Mouse (Mus musculus) midbrain, embryonic 16.5 days (tissue): ENCODE data around the gene Fat3. TPM values are rescaled to one million over a fixed set of nuclear protein-coding genes. Genes with fewer than 3 reads are reported as not detected.

Experiments used
- ATAC-seq: fragments of 200-750 bp; cut with Nextera tagmentation; 2 replicates; pipeline ENCODE4 v1.8.0; 2017; ENCODE audit warnings: moderate TSS enrichment
- H3K27ac ChIP-seq: fragments of 300-500 bp; sonication (generic); 2 replicates; pipeline ENCODE4 v1.5.1; 2014; ENCODE audit warnings: mild to moderate bottlenecking, low read length, mixed read lengths
- H3K27me3 ChIP-seq: fragments of 300-500 bp; sonication (generic); 2 replicates; pipeline ENCODE4 v1.6.1; 2014; ENCODE audit warnings: low read depth, low read length, mixed read lengths; ENCODE audit not compliant: control insufficient read depth, insufficient read depth
- H3K36me3 ChIP-seq: fragments of 300-500 bp; sonication (generic); 2 replicates; pipeline ENCODE4 v1.6.1; 2014; ENCODE audit warnings: mild to moderate bottlenecking, low read length, moderate library complexity, mixed read lengths; ENCODE audit not compliant: control insufficient read depth, insufficient read depth
- H3K4me1 ChIP-seq: fragments of 300-500 bp; sonication (generic); 2 replicates; pipeline ENCODE4 v1.6.1; 2014; ENCODE audit warnings: mild to moderate bottlenecking, low read length, mixed read lengths; ENCODE audit not compliant: control insufficient read depth, insufficient read depth
- H3K4me2 ChIP-seq: fragments of 300-500 bp; sonication (generic); 2 replicates; pipeline ENCODE4 v1.6.1; 2014; ENCODE audit warnings: mild to moderate bottlenecking, low read length, mixed read lengths
- H3K4me3 ChIP-seq: fragments of 300-500 bp; sonication (generic); 2 replicates; pipeline ENCODE4 v1.5.1; 2014; ENCODE audit warnings: low read depth, mild to moderate bottlenecking, low read length, moderate library complexity, mixed read lengths
- H3K9ac ChIP-seq: fragments of 300-500 bp; sonication (generic); 2 replicates; pipeline ENCODE4 v1.6.1; 2014; ENCODE audit warnings: low read depth, low read length, mixed read lengths
- H3K9me3 ChIP-seq: fragments of 300-500 bp; sonication (generic); replicated peaks from 2 replicates; pipeline ENCODE4 v1.6.1; 2014; ENCODE audit warnings: mild to moderate bottlenecking, low read length, mixed read lengths; ENCODE audit not compliant: control insufficient read depth, poor library complexity, severe bottlenecking
- WGBS: fragments of 180-500 bp; shearing (Covaris S2); extraction: QIAGEN DNeasy Blood & Tissue Kit; methylation state at CpG from one replicate; pipeline ENCODE4 v1.1.7; 2014; 5-methylcytosine and 5-hydroxymethylcytosine counted together
- polyA plus RNA-seq: library from polyadenylated mRNA; unstranded; fragments of >200 nt; fragmentation: Nextera tagmentation; extraction: Ambion mirVana; gene quantifications from 2 replicates; pipeline ENCODE4 v1.2.1, GENCODE M21; 2015

Gene Fat3
- polyA plus RNA-seq, 1 experiment from 2014 or later = 13.4 TPM

GRCm38 (mm10) chr9:16114821-16115485, 386.1 kb downstream of the Fat3 start:
- no peak overlapping the region for H3K27ac ChIP-seq
- H3K4me3 ChIP-seq = no peak overlapping the region
- ATAC-seq = peak; percentile 50; the same call in 1 of the 2 replicates
- H3K9ac ChIP-seq = no peak overlapping the region
- no peaks in the 10 kb centered on the region for H3K36me3 ChIP-seq
- WGBS = 55% methylated on average over 7 of the region's 7 CpGs
- no peaks in the 10 kb centered on the region for H3K27me3 ChIP-seq
- H3K4me1 ChIP-seq = peaks cover 2% of the 10 kb centered on the region; the same call in 1 of the 2 replicates
- H3K9me3 ChIP-seq = no peaks in the 10 kb centered on the region
- no peak overlapping the region for H3K4me2 ChIP-seq

- Histone ChIP-seq H3K4me2 (no peak overlapping the region), H3K9ac (no peak overlapping the region), H3K36me3 (no peaks in the 10 kb centered on the region), H3K27me3 (no peaks in the 10 kb centered on the region), H3K4me3 (no peak overlapping the region), H3K4me1 (peaks cover 2% of the 10 kb centered on the region; the same call in 1 of the 2 replicates), H3K9me3 (no peaks in the 10 kb centered on the region), H3K27ac (no peak overlapping the region)
- ATAC-seq = no peak
- 89% methylated on average over 4 of the region's 4 CpGs for WGBS
Observed at GRCm38 (mm10) chr9:16113936-16114642, 387.0 kb downstream of the Fat3 start.

GRCm38 (mm10) chr9:16107900-16108299, 393.2 kb downstream of the Fat3 start:
- Histone ChIP-seq H3K9ac (no peak overlapping the region), H3K27ac (no peak overlapping the region), H3K9me3 (no peaks in the 10 kb centered on the region), H3K4me1 (no peaks in the 10 kb centered on the region), H3K4me3 (no peak overlapping the region), H3K36me3 (no peaks in the 10 kb centered on the region), H3K4me2 (no peak overlapping the region), H3K27me3 (no peaks in the 10 kb centered on the region)
- WGBS = 90% methylated on average over 5 of the region's 5 CpGs
- ATAC-seq = no peak

DNA sequence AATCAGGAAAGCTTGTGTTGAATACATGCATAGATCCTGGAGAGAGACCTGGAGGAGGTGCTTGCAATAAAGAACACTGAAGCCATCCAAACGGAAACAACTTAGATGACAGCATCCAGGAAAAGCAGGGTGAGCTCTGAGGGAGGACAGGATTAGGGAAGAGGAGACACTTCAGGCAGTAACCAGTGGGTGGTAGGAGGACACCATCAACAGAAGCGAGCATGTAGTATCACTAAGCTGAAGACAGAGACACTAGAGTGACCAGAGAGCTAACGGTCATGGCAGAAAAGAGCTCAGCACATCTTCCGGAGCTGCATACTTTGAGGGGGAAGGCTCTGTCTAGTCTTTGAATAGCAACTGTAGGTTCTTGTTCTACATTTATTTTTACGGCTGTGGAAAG, 393.7 kb downstream of the Fat3 start:
- Histone ChIP-seq H3K4me3 (no peak overlapping the region), H3K4me1 (no peaks in the 10 kb centered on the region), H3K36me3 (no peaks in the 10 kb centered on the region), H3K4me2 (no peak overlapping the region), H3K27ac (no peak overlapping the region), H3K27me3 (no peaks in the 10 kb centered on the region), H3K9ac (no peak overlapping the region), H3K9me3 (no peaks in the 10 kb centered on the region)
- ATAC-seq = no peak
- 80% methylated on average over 5 of the region's 5 CpGs for WGBS

GRCm38 (mm10) chr9:16098553-16098952, 402.5 kb downstream of the Fat3 start:
- H3K9me3 ChIP-seq = no peaks in the 10 kb centered on the region
- no peaks in the 10 kb centered on the region for H3K27me3 ChIP-seq
- no peaks in the 10 kb centered on the region for H3K36me3 ChIP-seq
- H3K4me3 ChIP-seq = no peak overlapping the region
- H3K4me1 ChIP-seq = peaks cover under 1% of the 10 kb centered on the region; the same call in 1 of the 2 replicates
- no peak overlapping the region for H3K9ac ChIP-seq
- no peak for ATAC-seq
- H3K27ac ChIP-seq = no peak overlapping the region
- no peak overlapping the region for H3K4me2 ChIP-seq
- 96% methylated on average over 2 of the region's 2 CpGs for WGBS

DNA sequence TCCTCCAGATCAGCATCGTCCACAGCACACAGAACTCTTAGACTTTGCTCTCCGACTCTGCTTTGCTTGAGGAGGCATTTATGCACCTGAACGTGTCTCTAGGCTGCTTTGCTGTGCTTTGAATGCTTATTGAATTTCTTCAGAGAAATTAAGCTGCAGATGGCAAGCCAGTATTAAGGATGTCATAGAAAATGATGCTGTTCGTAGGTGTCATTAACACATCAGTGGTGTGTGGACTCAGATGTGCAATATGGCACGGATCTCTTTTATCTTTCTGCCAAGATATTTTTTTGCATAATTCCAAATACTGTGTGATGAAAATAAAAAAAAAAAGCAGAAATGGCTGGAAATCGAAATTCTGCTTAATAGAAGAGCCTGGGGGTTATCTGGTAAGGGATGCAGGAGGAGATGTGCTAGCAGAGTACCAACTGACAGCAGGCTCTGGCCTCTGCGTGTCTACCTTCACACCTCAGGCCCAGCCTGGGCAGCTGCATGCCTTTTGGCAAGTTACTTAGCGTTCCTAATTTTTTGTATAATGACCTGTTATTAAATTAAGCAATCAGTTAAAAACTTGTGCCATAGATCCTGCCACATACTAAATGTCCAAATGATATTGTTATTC, 407.9 kb downstream of the Fat3 start:
- H3K9me3 ChIP-seq = no peaks in the 10 kb centered on the region
- peaks cover 15% of the 10 kb centered on the region for H3K4me1 ChIP-seq
- no peak overlapping the region for H3K4me3 ChIP-seq
- H3K36me3 ChIP-seq = no peaks in the 10 kb centered on the region
- H3K27ac ChIP-seq = peak overlapping the region; percentile 18
- ATAC-seq = peak; percentile 66; the same call in 1 of the 2 replicates
- no peak overlapping the region for H3K4me2 ChIP-seq
- H3K27me3 ChIP-seq = no peaks in the 10 kb centered on the region
- WGBS = 49% methylated on average over 8 of the region's 8 CpGs
- no peak overlapping the region for H3K9ac ChIP-seq

GRCm38 (mm10) chr9:16092051-16092967, 408.8 kb downstream of the Fat3 start:
- H3K4me2 ChIP-seq = no peak overlapping the region
- no peaks in the 10 kb centered on the region for H3K36me3 ChIP-seq

GRCm38 (mm10) chr9:16079292-16079691, 421.8 kb downstream of the Fat3 start:
- Histone ChIP-seq H3K9ac (no peak overlapping the region), H3K4me2 (no peak overlapping the region), H3K27ac (no peak overlapping the region), H3K4me1 (peaks cover 14% of the 10 kb centered on the region), H3K4me3 (no peak overlapping the region), H3K9me3 (no peaks in the 10 kb centered on the region), H3K36me3 (no peaks in the 10 kb centered on the region), H3K27me3 (no peaks in the 10 kb centered on the region)
- 7% methylated on average over 2 of the region's 2 CpGs for WGBS
- no peak for ATAC-seq

More at GRCm38 (mm10) chr9:16092051-16092967, 408.8 kb downstream of the Fat3 start:
- Histone ChIP-seq H3K4me1 (peaks cover 15% of the 10 kb centered on the region), H3K27me3 (no peaks in the 10 kb centered on the region), H3K9me3 (no peaks in the 10 kb centered on the region), H3K27ac (peak overlapping the region; percentile 18), H3K4me3 (no peak overlapping the region), H3K9ac (no peak overlapping the region)
- 28% methylated on average over 5 of the region's 5 CpGs for WGBS
- ATAC-seq = peak; percentile 33
